Mouse (Mus musculus): ENCODE measurements around the gene Kif5c.

Gene Kif5c

DNA sequence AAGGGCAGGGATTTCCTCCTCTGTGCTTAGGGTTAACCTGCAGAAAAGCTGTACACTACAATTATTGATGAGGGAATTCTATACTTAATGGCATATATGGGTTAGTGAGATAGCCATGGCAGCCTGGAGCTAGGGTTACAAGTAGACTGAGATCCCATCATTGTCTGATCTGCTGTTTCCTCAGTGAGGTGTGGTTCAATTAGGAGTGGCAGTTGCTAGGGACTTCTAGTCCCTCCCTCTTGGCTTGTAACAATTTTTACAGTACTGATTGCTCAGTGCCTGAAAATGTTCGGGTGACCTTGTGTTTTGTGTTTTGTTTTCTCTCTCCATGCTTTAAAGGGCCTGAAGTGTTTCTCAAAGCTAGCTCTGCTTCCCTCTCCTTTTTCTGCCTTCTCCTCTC, 2.1 kb downstream of the Kif5c start:
- DNase-seq (ENCODE audit: low spot score): no peak

DNA sequence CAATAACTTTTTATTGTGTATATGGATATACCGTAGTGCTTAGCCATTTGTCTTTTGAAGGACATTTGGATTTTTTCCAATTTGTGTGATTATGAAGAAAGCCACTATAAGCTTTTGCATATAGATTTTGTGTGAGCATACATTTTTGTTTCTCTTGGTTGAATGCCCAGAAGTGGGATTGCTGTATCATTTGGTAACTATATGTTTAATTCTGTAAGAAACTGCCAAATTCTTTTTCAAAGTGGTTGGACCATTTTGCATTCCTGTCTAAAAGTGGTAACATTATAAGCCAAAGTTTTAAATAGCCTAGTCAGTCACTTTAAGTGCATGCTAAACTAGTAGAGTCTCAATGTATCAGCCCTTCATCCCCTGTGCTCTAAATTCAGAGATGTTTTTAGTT, 6.5 kb downstream of the Kif5c start:
- no peak for DNase-seq (ENCODE audit: low spot score)

DNA sequence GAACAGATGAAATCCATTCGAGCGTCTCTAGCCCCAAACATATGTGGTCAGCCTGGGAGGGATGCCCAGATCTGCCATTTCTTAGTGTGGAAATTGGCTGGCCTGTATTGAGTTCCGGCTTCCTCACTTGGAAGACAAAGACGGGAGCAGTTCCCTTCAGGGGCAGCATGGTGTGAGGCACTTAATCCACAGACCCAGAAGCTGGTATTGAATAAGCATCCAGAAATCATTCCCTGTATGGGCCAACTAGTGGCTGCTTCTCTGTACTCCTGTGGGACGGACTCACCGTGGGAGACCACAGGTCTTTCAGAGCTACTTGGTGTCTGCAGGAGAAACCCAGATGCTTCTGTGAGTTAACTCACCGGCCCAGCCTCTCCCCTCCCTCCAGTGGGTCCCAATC, 8.5 kb downstream of the Kif5c start:
- DNase-seq (ENCODE audit: low spot score): no peak

DNA sequence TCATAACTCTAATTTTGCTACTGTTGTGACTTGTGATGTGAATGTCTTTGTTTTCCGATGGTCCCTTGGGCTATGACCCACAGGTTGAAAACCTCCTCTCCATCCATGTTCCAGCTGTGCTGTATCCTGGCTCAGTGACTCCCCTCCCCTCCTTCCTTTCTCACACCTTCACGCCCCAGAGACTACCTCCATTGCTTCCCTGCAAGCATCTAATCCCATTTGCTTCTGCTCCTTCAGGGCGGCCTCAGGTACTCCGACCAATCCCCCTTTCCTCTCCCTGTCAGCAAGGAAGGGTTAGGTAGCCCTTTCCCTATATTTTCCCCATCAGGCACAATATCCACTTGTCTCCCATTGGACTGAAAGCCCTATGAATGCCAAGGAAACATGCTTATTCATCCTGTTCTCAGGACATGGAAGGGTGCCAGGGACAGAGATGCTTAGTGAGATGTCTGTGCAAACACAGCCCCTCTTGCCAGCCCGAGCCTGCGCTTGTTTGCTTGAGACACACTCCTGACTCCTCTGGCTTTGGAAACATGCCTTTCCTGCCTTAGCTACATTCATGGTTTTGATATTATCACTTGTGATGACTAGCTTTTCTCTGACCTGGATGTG, 9.1 kb downstream of the Kif5c start:
- peak; percentile 45 for DNase-seq (ENCODE audit: low spot score)

DNA sequence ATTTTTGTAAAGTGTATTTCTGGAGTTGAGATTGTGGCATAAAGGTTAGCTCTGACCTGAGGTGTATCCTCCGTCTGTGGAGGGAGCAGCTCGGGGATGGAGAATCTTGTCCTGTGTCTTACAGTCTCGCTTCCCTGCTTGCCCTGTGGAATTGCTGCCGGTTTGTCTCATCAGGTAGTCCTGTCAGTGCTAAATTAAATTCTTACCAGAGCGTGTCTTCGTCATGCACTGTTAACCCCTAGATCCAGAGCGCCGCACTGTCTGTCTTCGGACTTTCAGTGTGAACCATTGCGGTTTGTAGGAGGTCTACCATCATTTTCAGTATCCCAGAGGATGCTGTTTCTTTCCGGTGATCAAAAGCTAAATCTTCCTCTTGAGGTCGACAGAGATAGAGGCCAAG, 10.1 kb downstream of the Kif5c start:
- DNase-seq (ENCODE audit: low spot score): no peak

DNA sequence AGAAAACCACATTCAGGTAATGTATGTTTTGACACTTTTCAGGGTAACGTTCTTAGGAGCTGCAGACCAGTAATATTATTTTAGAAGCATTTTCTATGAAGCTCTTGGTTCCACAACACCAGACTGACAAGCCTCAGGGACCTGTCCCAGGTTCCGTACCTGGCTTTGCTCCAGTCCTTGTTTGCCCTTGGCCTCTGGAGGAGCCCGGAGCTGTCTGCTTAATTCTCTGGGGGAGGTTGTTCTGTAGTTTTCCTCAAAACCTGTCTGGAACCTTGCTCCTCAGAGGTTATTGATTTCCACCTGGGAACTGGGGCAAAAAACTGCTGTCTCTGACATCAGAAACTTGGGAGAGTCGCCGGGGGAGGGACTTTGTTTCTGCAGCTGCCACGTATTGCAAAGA, 11.5 kb downstream of the Kif5c start:
- DNase-seq (ENCODE audit: low spot score): no peak

DNA sequence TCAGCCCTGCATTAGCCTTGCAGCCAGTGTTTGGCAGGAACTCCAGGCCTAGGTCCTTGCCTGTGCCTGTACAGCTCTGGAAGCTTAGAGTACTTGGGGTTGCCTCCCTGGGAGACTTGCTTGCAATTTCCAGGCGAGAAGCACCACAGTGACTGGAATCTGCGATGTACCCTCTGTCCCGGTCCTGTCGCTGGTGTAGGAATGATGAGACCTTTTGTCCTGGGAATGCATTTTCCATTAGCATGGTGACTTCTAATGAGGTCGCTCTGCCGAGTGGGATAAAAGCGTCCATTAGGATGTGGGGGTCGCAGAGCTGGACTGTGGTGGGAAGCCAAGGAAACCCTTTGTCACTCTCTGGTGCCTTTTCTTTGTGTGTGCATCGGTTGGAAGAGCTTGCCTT, 14.1 kb downstream of the Kif5c start:
- no peak for DNase-seq (ENCODE audit: low spot score)

DNA sequence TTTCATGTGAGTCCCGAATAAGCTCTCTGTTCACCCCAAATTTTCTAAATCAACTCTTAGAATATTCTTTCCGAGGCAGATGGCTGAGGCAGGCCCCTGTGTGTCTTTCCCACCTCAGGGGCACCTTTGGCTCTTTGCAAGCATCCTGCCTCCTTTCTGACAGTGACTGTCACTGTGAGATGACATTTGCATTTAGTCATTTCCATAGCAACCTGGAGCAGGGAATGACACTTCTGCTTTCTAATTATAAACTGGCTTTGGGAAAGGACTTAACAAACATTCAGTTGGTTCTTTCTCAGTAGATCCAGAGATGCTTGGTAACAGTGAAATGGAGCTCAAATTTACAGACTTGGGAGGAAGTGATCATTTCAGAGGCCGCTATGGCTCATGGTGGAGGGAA, 23.7 kb downstream of the Kif5c start:
- DNase-seq (ENCODE audit: low spot score): peak; percentile 31

DNA sequence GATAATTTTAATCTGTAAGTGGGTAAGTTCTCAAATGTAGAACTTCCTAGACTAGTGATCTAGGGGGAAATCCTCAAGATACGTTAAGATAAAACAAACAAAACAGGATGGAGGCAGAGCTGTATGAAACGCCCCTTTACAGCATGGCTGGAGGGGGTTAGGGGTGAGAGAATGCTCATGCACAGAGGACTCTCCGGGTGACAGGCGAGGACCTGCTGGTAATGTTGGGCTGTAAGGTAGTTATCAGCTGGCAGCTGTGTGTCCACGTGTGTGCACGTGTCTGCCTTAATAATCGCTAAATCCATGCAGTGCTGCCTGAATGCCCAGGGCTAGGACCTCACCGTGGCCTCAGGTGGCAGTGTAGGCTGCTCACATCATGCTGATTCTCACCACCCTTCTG, 24.7 kb downstream of the Kif5c start:
- DNase-seq (ENCODE audit: low spot score): no peak

DNA sequence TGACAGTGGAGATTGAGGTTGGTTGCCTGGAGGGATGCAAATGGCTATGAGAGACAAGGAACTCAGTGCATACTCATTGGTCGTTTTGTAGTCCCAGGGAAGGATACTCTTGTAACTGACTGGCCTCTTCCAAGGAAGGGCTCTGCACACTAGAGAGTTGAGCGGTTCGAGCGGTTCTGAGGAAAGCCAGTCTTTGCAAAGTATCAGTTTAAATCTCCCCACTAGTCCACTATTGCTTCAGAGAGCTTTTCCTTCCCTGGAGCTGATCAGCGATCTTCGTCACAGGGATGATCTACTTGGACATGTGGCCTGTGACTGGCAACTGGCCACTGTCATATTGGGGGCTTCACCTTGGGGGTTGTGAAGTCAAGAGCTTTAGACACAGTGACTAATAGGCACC, 28.5 kb downstream of the Kif5c start:
- no peak for DNase-seq (ENCODE audit: low spot score)

DNA sequence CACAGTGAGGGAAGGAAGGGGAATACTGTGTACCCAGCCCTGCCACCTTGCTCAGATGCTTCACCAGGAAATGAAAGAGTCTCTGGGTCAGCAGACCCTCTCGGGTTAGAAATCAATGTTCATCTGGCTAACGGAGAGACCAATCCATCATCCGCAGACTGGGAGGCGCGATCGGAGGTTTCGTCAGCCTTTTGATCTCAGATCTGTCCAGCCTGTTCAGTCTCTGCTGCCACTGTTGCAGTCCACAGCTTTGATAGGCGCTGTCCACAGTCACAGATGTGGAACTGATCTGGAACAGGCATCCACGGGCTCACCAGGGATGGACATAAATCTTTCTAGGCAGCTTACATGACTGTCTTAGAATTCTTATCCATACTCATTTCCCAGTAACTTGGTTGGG, 29.2 kb downstream of the Kif5c start:
- DNase-seq (ENCODE audit: low spot score): no peak

DNA sequence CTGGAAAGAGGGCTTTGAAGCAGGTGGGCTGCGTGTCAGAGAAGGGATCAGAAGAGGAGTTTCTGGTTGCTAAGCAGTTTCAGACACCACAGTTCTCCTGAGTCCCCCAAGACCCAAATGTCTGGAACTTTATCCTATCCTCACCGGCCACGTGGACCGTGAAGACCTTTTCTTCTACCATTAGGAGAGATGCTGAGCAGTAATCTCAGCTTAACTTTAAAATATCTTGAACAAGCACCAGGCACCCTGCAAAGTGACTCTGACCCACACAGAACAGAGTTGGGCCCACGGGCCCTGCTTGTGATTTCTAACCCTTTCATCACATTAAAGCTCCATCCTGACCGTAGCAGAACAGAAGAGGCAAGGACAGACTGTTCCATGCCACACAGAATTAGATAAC, 29.7 kb downstream of the Kif5c start:
- DNase-seq (ENCODE audit: low spot score): no peak

DNA sequence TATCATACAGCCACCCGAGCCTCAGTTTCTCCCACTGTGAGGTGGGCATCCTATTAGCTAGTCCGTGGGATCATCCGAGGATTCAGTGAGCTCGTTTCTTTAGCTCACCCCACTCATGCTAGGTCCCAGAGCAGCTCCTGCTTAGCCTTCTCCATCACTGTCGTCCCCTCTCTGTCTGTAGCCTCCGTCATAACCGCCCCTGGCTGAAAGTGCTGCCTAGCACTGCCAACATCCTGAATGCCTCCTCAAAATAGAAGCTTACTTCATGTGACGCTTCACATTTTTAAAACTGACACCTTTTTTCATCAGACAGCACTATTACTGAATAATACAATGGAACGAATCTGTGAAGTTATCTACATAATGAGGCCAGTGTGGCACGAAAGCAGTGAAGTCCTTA, 30.1 kb downstream of the Kif5c start:
- DNase-seq (ENCODE audit: low spot score): no peak

DNA sequence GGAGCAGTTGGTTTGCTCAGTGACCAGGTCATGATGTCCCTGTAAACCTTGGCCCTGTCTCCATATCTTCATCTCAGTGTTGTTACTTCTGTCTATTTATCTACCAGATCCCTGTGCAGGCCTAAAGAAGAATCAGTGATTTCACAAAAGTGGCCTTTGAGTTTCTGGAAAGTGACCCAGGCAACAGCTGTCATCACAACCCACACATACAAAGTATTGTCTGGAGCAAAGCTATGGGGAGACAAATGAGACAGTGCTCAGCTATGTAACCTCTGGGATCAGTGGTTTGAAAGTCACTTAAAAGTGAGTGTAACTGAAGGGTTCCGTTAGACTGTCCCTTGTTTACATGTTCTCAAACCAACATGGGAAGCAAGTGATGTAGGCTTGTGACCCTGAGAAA, 32.6 kb downstream of the Kif5c start:
- DNase-seq (ENCODE audit: low spot score): no peak

DNA sequence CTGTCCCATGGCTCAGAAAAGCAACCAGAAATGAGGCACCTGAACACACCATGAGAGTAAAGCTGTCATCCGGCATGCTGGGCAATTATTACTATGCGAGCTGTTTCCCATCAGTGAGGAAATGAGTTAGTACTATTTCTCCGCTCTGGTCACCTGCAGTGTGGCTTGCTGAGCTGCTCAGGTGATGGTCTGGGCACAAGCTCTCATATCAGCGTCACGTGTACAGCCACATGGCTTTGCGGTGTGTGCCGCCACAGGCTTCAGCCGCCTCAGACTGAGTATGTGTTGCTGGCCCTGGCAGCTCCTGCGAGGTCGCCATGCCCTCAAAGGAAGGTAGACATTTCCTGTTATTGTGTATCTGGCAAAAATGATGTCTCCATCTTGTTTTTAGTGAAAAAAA, 35.5 kb downstream of the Kif5c start:
- DNase-seq (ENCODE audit: low spot score): no peak

DNA sequence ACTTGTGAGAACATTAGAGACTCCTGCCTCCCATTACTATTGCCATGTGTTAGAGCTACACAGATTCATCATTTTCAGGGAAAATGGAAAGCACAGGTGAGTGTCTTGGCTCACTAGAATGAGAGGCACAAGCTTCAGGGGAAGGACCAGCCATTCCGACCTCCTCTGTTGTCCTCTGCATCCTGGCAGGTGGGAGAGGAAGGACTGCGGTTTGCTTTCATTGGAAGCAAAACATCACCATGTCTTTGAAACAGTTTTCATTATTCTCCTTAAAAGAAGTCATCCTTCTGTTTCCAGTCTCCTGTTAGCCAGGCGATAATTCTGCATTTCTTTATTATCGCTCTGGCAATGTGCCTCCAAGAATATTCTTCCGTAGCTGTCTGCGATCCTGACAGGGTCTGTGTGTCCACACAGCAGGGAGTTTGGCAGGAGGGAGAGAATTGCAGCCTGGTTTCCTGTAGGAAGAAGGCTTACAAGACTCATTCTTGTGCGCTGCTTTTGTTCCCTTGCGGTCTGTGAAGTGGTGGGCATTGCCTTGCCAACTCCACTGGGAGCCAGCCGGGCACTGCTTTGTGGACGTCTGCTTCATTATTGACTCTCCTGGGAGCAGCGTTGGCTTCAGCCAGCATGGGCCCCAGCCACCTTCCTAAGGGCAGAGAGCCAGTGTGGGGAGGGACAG, 36.2 kb downstream of the Kif5c start:
- no peak for DNase-seq (ENCODE audit: low spot score)

DNA sequence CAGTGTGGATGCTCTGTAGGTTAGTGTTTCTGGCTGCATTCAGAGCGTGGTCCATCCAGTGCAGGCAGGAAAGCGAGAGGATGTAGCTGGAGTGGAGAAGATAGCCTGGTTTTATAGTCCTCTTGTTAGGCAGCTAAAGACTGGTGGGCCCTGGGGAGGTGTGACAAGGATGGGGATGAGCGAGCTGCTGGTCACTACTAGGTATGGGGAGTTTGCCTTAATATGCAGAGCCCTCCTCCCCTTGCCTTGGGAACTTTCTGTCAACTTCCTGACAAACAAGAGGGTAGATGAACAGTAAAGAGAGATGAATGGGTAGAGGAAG, 36.7 kb downstream of the Kif5c start:
- no peak for DNase-seq (ENCODE audit: low spot score)

DNA sequence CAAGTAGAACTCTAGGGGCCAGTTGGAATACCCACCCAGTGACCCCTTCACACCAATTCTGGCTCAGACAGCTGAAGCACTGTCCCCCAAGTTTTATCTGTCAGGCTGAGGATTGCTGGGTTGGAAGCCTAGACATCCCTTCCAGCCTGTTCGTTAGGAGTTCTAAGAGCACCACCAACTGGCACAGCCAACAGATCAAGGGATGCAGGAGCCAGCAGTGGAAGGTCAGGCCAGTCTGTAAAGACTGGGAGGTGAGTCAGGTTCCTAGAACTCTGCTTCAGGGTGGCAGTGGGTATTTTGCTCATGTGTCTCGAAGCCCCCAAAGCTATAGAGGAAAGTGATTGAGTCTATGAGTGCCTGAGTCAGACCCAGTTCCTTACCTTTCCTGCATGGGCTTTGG, 37.9 kb downstream of the Kif5c start:
- DNase-seq (ENCODE audit: low spot score): no peak

DNA sequence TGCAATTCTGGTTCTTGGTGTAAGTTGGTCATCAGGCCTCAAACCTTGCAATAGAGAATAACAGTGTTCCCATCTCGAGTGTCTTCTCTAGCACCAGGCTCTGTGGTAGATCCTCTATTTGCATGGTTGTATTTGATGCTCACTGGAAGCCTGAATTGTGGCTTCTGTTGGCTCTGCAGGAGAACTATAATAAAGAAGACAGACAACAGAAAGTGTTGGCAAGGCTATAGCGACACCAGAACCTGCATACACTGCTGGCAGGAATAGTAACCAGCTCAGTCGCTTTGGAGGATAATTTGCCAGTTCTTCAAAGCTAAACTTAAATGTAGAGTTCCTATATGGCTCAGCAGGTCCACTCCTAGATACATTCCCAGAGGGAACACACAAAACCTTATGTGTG, 38.6 kb downstream of the Kif5c start:
- no peak for DNase-seq (ENCODE audit: low spot score)

DNA sequence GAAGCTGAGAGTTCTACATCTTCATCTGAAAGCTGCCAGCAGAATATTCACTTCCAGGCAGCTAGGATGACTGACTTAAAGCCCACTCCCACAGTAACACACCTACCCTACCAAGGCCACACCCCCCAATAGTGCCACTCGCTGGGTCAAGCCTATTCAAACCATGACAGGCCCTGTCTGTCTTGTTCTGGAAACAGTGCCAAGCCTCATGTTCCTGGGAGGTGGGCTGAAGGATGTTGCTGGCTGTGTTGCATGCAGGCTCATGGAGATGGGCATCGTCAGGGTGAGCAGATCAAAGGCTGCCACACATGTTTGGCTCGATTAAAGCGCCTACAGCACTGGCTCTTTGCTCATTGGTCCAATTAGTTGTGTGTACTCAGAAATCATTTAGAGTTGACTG, 39.9 kb downstream of the Kif5c start:
- no peak for DNase-seq (ENCODE audit: low spot score)

DNA sequence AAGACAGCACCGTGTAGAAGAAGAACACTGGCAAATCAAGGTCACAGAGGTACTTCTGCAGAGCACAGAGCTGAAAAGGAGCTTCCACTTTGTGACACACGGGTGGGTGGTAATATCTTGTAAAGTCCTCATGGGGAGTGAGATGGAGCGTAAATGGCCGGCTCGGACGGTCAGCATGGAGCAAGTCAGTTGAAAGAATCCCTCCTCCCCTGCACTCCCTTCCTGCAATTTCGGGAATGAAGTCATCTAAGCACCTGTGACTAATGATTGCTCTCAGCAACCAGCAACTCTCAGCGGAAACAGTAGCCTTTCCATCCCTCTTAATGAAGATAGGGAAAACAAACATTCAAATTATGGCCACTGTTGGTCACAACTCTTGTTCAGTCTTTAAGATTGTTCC, 40.9 kb downstream of the Kif5c start:
- DNase-seq (ENCODE audit: low spot score): no peak

DNA sequence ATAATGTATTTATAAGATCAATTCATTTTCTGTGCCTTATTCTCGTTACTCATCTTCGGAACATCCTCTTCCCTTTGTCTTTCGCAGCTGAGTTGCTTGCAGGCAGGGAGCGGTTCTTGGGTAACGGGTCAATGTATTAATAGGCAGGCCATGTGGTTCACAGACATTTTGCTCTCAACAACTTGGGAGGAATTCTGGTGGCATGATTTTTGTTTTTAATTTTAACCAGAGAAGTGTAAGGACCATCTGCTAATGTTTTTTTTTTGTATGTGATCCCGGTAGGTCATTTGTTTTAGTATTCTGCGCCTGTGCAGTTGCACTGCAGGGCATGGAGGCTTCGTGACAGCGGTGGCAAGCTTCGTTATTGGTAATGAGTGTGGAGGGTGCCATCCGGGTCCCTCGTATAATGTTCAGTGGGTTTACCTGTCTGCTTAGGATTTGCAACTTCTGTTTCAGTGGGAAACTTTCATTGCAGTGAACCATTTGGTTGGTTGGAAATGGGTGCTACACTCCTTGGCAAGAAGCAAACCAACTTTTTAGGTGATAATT, 41.4 kb downstream of the Kif5c start:
- no peak for DNase-seq (ENCODE audit: low spot score)

DNA sequence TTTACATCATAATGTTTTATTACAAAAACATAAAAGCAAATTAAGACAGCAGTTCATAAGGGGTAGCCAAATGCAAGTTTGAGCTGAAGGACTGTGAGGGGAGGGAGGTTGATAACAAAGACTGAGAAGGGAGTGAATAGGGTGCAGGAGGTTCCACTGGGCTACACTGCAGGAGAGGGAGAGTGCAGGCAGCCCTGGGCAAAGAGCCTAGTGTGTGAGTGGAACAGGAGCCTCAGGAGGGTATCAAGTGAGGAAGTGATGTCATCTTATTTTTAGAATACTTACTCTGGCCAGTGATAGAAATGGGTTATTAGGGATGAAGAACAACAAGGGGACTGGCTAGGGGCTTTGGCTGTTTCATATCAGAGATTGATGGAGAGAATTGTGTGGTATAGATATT, 42.2 kb downstream of the Kif5c start:
- no peak for DNase-seq (ENCODE audit: low spot score)

DNA sequence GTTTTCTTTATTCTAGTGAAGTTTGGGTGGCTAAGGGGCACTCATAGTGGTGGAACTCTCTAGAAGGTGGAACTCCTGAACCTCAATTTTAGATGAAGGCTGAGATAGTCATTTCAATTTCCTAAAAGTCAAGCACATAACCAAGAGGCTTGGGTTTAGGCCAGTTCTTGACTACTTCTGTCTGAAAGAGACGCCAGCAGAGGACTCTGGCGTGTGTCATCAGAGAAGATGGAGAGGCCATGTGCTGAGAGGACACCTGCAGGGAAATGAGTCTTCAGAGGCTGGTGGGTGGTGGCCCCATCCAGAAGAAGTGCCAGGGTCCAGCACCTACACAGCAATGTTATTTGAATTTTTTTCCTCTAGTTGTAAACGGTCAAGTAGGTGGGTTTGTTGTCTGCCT, 42.8 kb downstream of the Kif5c start:
- no peak for DNase-seq (ENCODE audit: low spot score)
